Mouse (Mus musculus) MEL (cell line): Measurements from ENCODE around the gene Rsbn1l. TPM values are rescaled to one million over a fixed set of nuclear protein-coding genes. Genes with fewer than 3 reads are reported as not detected.

Experiments
- DNase-seq: peaks from one replicate; pipeline ENCODE4 v3.0.0; 2011; ENCODE audit warnings: low read depth, low spot score
- H3K27ac ChIP-seq: 2 replicates; pipeline ENCODE4 v1.5.1; 2012; ENCODE audit warnings: low read depth, mild to moderate bottlenecking, control low read depth, low read length, moderate library complexity; ENCODE audit not compliant: control insufficient read depth
- H3K27me3 ChIP-seq, 2 experiments: fragments of 150-350 bp in 1 of 2; sonication (generic) in 1 of 2; 2 replicates each; pipeline ENCODE4 v1.6.1; 2012; ENCODE audit warnings: low read length in 2 of 2, mild to moderate bottlenecking in 2 of 2, improper control_type of control experiment in 1 of 2, moderate library complexity in 1 of 2; ENCODE audit not compliant: insufficient read depth in 2 of 2, control insufficient read depth in 1 of 2
- H3K36me3 ChIP-seq, 2 experiments: 2 replicates each; pipeline ENCODE4 v1.6.1; 2012 to 2014; ENCODE audit warnings: low read length in 2 of 2, improper control_type of control experiment in 1 of 2, inconsistent platforms in 1 of 2, mild to moderate bottlenecking in 1 of 2; ENCODE audit not compliant: insufficient read depth in 2 of 2, control insufficient read depth in 1 of 2
- H3K4me1 ChIP-seq, 2 experiments: fragments of 150-350 bp in 1 of 2; sonication (generic) in 1 of 2; 2 replicates each; pipeline ENCODE4 v1.6.1; 2012; ENCODE audit warnings: low read length in 2 of 2, improper control_type of control experiment in 1 of 2, mild to moderate bottlenecking in 1 of 2; ENCODE audit not compliant: insufficient read depth in 2 of 2, control insufficient read depth in 1 of 2
- H3K4me3 ChIP-seq, 2 experiments: fragments of 150-350 bp in 1 of 2; sonication (generic) in 1 of 2; 2 replicates each; pipeline ENCODE4 v1.5.1; 2012; ENCODE audit warnings: low read depth in 2 of 2, low read length in 2 of 2, mild to moderate bottlenecking in 2 of 2, moderate library complexity in 2 of 2, control low read depth in 1 of 2, improper control_type of control experiment in 1 of 2; ENCODE audit not compliant: control insufficient read depth in 1 of 2, insufficient read depth in 1 of 2
- H3K79me2 ChIP-seq: 2 replicates; pipeline ENCODE4 v1.6.1; 2012; ENCODE audit warnings: mild to moderate bottlenecking, low read length, moderate library complexity; ENCODE audit not compliant: control insufficient read depth, poor library complexity, insufficient read depth
- H3K9ac ChIP-seq: 2 replicates; pipeline ENCODE4 v1.6.1; 2012; ENCODE audit warnings: low read depth, mild to moderate bottlenecking, control low read depth, low read length, moderate library complexity; ENCODE audit not compliant: control insufficient read depth, poor library complexity, severe bottlenecking
- H3K9me3 ChIP-seq: fragments of 150-350 bp; sonication (generic); replicated peaks from 2 replicates; pipeline ENCODE4 v1.6.1; 2012; ENCODE audit warnings: mild to moderate bottlenecking, low read length, improper control_type of control experiment, moderate library complexity; ENCODE audit not compliant: insufficient read depth
- BHLHE40 ChIP-seq: IDR thresholded peaks from 2 replicates; pipeline ENCODE4 v1.6.1; 2012; ENCODE audit warnings: low read depth, mild to moderate bottlenecking, inconsistent platforms, low read length, improper control_type of control experiment, borderline replicate concordance
- CHD1 ChIP-seq: IDR thresholded peaks from 2 replicates; pipeline ENCODE4 v1.6.1; 2012; ENCODE audit warnings: low read depth, mild to moderate bottlenecking, inconsistent platforms, low read length, improper control_type of control experiment
- CHD2 ChIP-seq: IDR thresholded peaks from 2 replicates; pipeline ENCODE4 v1.6.1; 2011; ENCODE audit warnings: low read length, improper control_type of control experiment
- CTCF ChIP-seq, 3 experiments: IDR thresholded peaks in 2 of 3; conservative IDR thresholded peaks in 1 of 3; 2 replicates each; pipeline ENCODE4 v1.5.1; 2011 to 2012; ENCODE audit warnings: low read length in 3 of 3, low read depth in 2 of 3, mild to moderate bottlenecking in 2 of 3, improper control_type of control experiment in 1 of 3, inconsistent platforms in 1 of 3, mixed read lengths in 1 of 3, moderate library complexity in 1 of 3; ENCODE audit not compliant: control insufficient read depth in 1 of 3, insufficient read depth in 1 of 3, poor library complexity in 1 of 3, severe bottlenecking in 1 of 3
- ELF1 ChIP-seq: IDR thresholded peaks from 2 replicates; pipeline ENCODE4 v1.6.1; 2014; ENCODE audit warnings: low read depth, mild to moderate bottlenecking, inconsistent platforms, low read length, improper control_type of control experiment, moderate library complexity
- ETS1 ChIP-seq: IDR thresholded peaks from 2 replicates; pipeline ENCODE4 v1.6.1; 2012; ENCODE audit warnings: low read depth, mild to moderate bottlenecking, inconsistent platforms, low read length, improper control_type of control experiment, moderate library complexity
- GATA1 ChIP-seq: IDR thresholded peaks from 2 replicates; pipeline ENCODE4 v1.6.1; 2011; ENCODE audit warnings: low read depth, low read length, improper control_type of control experiment
- HCFC1 ChIP-seq: IDR thresholded peaks from 2 replicates; pipeline ENCODE4 v1.6.1; 2012; ENCODE audit warnings: low read depth, mild to moderate bottlenecking, inconsistent platforms, low read length, improper control_type of control experiment, moderate library complexity
- MAZ ChIP-seq: IDR thresholded peaks from 2 replicates; pipeline ENCODE4 v1.6.1; 2012; ENCODE audit warnings: low read depth, mild to moderate bottlenecking, inconsistent platforms, low read length, improper control_type of control experiment
- MXI1 ChIP-seq: IDR thresholded peaks from 2 replicates; pipeline ENCODE4 v1.6.1; 2011; ENCODE audit warnings: mild to moderate bottlenecking, low read depth, low read length, improper control_type of control experiment
- MYB ChIP-seq: IDR thresholded peaks from 2 replicates; pipeline ENCODE4 v1.6.1; 2011; ENCODE audit warnings: mild to moderate bottlenecking, low read depth, low read length, improper control_type of control experiment
- MYC ChIP-seq: IDR thresholded peaks from 2 replicates; pipeline ENCODE4 v1.6.1; 2011; ENCODE audit warnings: low read depth, mild to moderate bottlenecking, low read length, improper control_type of control experiment, moderate library complexity
- NELFE ChIP-seq: IDR thresholded peaks from 2 replicates; pipeline ENCODE4 v1.6.1; 2011; ENCODE audit warnings: low read depth, low read length, improper control_type of control experiment
- NRF1 ChIP-seq: IDR thresholded peaks from 2 replicates; pipeline ENCODE4 v1.6.1; 2014; ENCODE audit warnings: low read depth, mild to moderate bottlenecking, inconsistent platforms, low read length, improper control_type of control experiment, moderate library complexity; ENCODE audit not compliant: poor library complexity, insufficient read depth, severe bottlenecking
- POLR2A ChIP-seq, 2 experiments: IDR thresholded peaks; 2 replicates each; pipeline ENCODE4 v1.6.1; 2011 to 2012; ENCODE audit warnings: low read length in 2 of 2, mild to moderate bottlenecking in 2 of 2, control low read depth in 1 of 2, improper control_type of control experiment in 1 of 2, low read depth in 1 of 2, moderate library complexity in 1 of 2; ENCODE audit not compliant: control insufficient read depth in 1 of 2, insufficient read depth in 1 of 2, poor library complexity in 1 of 2
- POLR2AphosphoS2 ChIP-seq: IDR thresholded peaks from 2 replicates; pipeline ENCODE4 v1.6.1; 2011; ENCODE audit warnings: low read length, improper control_type of control experiment
- RCOR1 ChIP-seq: IDR thresholded peaks from 2 replicates; pipeline ENCODE4 v1.6.1; 2012; ENCODE audit warnings: low read depth, mild to moderate bottlenecking, inconsistent platforms, low read length, improper control_type of control experiment
- SIN3A ChIP-seq: IDR thresholded peaks from 2 replicates; pipeline ENCODE4 v1.6.1; 2012; ENCODE audit warnings: low read length, improper control_type of control experiment, inconsistent platforms
- SMC3 ChIP-seq: IDR thresholded peaks from 2 replicates; pipeline ENCODE4 v1.6.1; 2011; ENCODE audit warnings: low read depth, low read length, improper control_type of control experiment
- TAL1 ChIP-seq: IDR thresholded peaks from 2 replicates; pipeline ENCODE4 v1.6.1; 2012; ENCODE audit warnings: mild to moderate bottlenecking, inconsistent platforms, low read length, moderate library complexity, mixed read lengths
- TBP ChIP-seq: IDR thresholded peaks from 2 replicates; pipeline ENCODE4 v1.8.0; 2011; ENCODE audit warnings: low read depth, low read length, improper control_type of control experiment
- TCF12 ChIP-seq: IDR thresholded peaks from 2 replicates; pipeline ENCODE4 v1.6.1; 2014; ENCODE audit warnings: low read depth, mild to moderate bottlenecking, inconsistent platforms, low read length, improper control_type of control experiment, moderate library complexity
- USF1 ChIP-seq: IDR thresholded peaks from 2 replicates; pipeline ENCODE4 v1.6.1; 2014; ENCODE audit warnings: low read depth, mild to moderate bottlenecking, inconsistent platforms, low read length, improper control_type of control experiment, moderate library complexity
- ZKSCAN1 ChIP-seq: IDR thresholded peaks from 2 replicates; pipeline ENCODE4 v1.6.1; 2012; ENCODE audit warnings: low read depth, mild to moderate bottlenecking, inconsistent platforms, low read length, improper control_type of control experiment, moderate library complexity
- ZMIZ1 ChIP-seq: IDR thresholded peaks from 2 replicates; pipeline ENCODE4 v1.6.1; 2012; ENCODE audit warnings: low read depth, mild to moderate bottlenecking, inconsistent platforms, low read length, improper control_type of control experiment, moderate library complexity
- polyA plus RNA-seq, 2 experiments: library from polyadenylated mRNA; stranded (reverse) in 1 of 2; unstranded in 1 of 2; fragments of >175 nt in 1 of 2; fragments of >200 nt in 1 of 2; gene quantifications; 2 replicates each; pipeline versions ENCODE4 v1.2.1 to v1.2.4; 2012; ENCODE audit warnings: low replicate concordance in 2 of 2, low read depth in 1 of 2; ENCODE audit not compliant: insufficient read length in 2 of 2, insufficient read depth in 1 of 2, missing spikeins in 1 of 2
- total RNA-seq: library from RNA; depleted of rRNA; stranded (reverse); fragments of 300-350 nt; gene quantifications from 2 replicates; pipeline ENCODE4 v1.2.3, GENCODE M21; 2012

Rsbn1l gene
- total and polyA plus RNA-seq, 3 experiments, result 5.0 to 78.2 (median 17.4) TPM

- DNase-seq, result peak; percentile 96
- TF ChIP-seq ZMIZ1, result peak; percentile 85; the same call in 1 of the 2 replicates
- TF ChIP-seq CHD2, result peak; percentile 55
- TF ChIP-seq CTCF (IDR thresholded peaks at IDR 0.05 in 2 of 3, conservative IDR thresholded peaks at IDR 0.05 in 1 of 3; ENCODE audit: control insufficient read depth in 1 of 3, insufficient read depth in 1 of 3, low read depth in 2 of 3, low read length in 3 of 3, poor library complexity in 1 of 3, severe bottlenecking in 1 of 3), result no peak
- TF ChIP-seq ZKSCAN1, result no peak
- TF ChIP-seq CHD1, result peak; percentile 96; the same call in 1 of the 2 replicates
- TF ChIP-seq MYB, result no peak
- peak; percentile 86; the same call in 1 of the 2 replicates for TF ChIP-seq MAZ
- TF ChIP-seq BHLHE40, result no peak
- TF ChIP-seq SMC3, result no peak
- TF ChIP-seq NRF1, result 0 out of 2 replicates have a peak, but pooled peaks have one; percentile 5
- TF ChIP-seq ELF1, result peak; percentile 33; the same call in 1 of the 2 replicates
- TF ChIP-seq ETS1, result 0 out of 2 replicates have a peak, but pooled peaks have one; percentile 41
- peak; percentile 58; the same call in 1 of the 2 replicates for TF ChIP-seq TCF12
- TF ChIP-seq GATA1, result no peak
- peak; percentile 91 for TF ChIP-seq POLR2AphosphoS2
- peak; percentile 86 for TF ChIP-seq TBP
- 0 out of 2 replicates have a peak, but pooled peaks have one; percentile 12 for TF ChIP-seq MYC
- peak; percentile 72 for TF ChIP-seq SIN3A
- peak; percentile 89 to 95 for TF ChIP-seq POLR2A (IDR thresholded peaks at IDR 0.05; ENCODE audit: control insufficient read depth in 1 of 2, insufficient read depth in 1 of 2, low read depth in 1 of 2, low read length in 2 of 2, poor library complexity in 1 of 2)
- peak; percentile 68 for TF ChIP-seq HCFC1
- no peak for TF ChIP-seq USF1
- TF ChIP-seq RCOR1, result no peak; the same call in 1 of the 2 replicates
- TF ChIP-seq MXI1, result peak; percentile 58
- peak; percentile 89 for TF ChIP-seq NELFE
- no peak for TF ChIP-seq TAL1
- TF ChIP-seq, all 39 proteins: peak for 16
- Histone ChIP-seq H3K9me3 (no peaks in the 10 kb centered on the region), H3K79me2 (peaks cover 61% of the 10 kb centered on the region), H3K27me3 (no peaks in the 10 kb centered on the region), H3K4me3 (peak overlapping the region; percentile 65 to 99), H3K9ac (peak overlapping the region; percentile 96), H3K36me3 (peaks cover 0 to 25% of the 10 kb centered on the region in 2 experiments; a peak in 2 of 4 replicates), H3K4me1 (peaks cover 10 to 20% of the 10 kb centered on the region in 2 experiments), H3K27ac (peak overlapping the region; percentile 89)
Observed at GRCm38 (mm10) chr5:20951666-20952281, 4.4 kb downstream of the Rsbn1l start.
